8 mouse cellular contexts compared by ENCODE assay signal in the genomic region with DNA sequence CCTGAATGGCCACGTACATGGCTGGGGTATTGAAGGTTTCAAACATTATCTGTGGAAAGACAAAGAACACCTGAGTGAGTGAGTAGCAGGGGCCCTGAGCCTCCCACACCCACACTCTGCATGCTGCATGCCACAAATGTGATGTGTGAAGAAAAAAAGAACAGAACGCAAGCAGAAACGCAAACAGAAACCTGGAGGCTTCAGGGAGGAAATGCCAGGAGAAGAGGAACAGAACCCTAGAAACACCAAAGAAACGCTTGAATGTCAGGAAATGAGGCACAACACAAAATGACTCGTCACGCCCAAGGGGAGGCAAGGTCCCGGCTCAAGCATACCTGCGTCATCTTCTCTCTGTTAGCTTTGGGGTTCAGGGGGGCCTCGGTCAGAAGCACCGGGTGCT. TPM values are rescaled to one million over a fixed set of nuclear protein-coding genes. Genes with fewer than 3 reads are reported as not detected.
DNase-seq lines count a peak whose midpoint lies in the region; ATAC-seq and TF ChIP-seq lines count a peak whose summit lies in the region.

No protein-coding gene starts in this region.

- peaks cover 34% of the 10 kb centered on the region for H3K27me3 ChIP-seq in erythroblast, embryonic 14.5 days (ENCODE audit: control insufficient read depth)
- H3K27me3 ChIP-seq in hindbrain, embryonic 15.5 days = no peaks in the 10 kb centered on the region
- H3K27me3 ChIP-seq in lung, embryonic 16.5 days (ENCODE audit: control insufficient read depth, insufficient read depth, low read depth, low read length) = no peaks in the 10 kb centered on the region

- peaks cover 21% of the 10 kb centered on the region for H3K36me3 ChIP-seq in ES-E14 (ENCODE audit: control insufficient read depth, insufficient read depth, low read length, poor library complexity, severe bottlenecking)
- peaks cover 17% of the 10 kb centered on the region for H3K36me3 ChIP-seq in erythroblast, embryonic 14.5 days (ENCODE audit: control insufficient read depth)
- peaks cover 10% of the 10 kb centered on the region for H3K36me3 ChIP-seq in hindbrain, embryonic 15.5 days
- peaks cover 14% of the 10 kb centered on the region for H3K36me3 ChIP-seq in lung, embryonic 16.5 days (ENCODE audit: control insufficient read depth, insufficient read depth, low read length)

- peaks cover 2 to 16% of the 10 kb centered on the region in 2 experiments; a peak in 2 of 4 replicates for H3K4me1 ChIP-seq in ES-E14 (ENCODE audit: control insufficient read depth in 2 of 2, insufficient read depth in 2 of 2, low read length in 2 of 2, poor library complexity in 1 of 2)
- H3K4me1 ChIP-seq in erythroblast, embryonic 14.5 days (ENCODE audit: control insufficient read depth) = peaks cover 58% of the 10 kb centered on the region
- peaks cover 48% of the 10 kb centered on the region for H3K4me1 ChIP-seq in hindbrain, embryonic 15.5 days (replicated peaks)
- peaks cover 19% of the 10 kb centered on the region for H3K4me1 ChIP-seq in lung, embryonic 16.5 days (replicated peaks; ENCODE audit: control insufficient read depth, insufficient read depth, low read length)

- no peak for ATAC-seq in hindbrain, embryonic 15.5 days (ENCODE audit: low FRiP score, low read depth)
- ATAC-seq in lung, embryonic 16.5 days (ENCODE audit: low read depth) = no peak

- H3K4me2 ChIP-seq in hindbrain, embryonic 15.5 days = peak overlapping the region; percentile 81
- H3K4me2 ChIP-seq in lung, embryonic 16.5 days (ENCODE audit: low read depth, low read length) = peak overlapping the region; percentile 92

- H3K4me3 ChIP-seq in ES-E14 (ENCODE audit: insufficient read depth in 1 of 2, low read depth in 1 of 2, low read length in 2 of 2, poor library complexity in 1 of 2, severe bottlenecking in 1 of 2) = peak overlapping the region; percentile 59 to 83
- peak overlapping the region; percentile 97 for H3K4me3 ChIP-seq in erythroblast, embryonic 14.5 days (replicated peaks)
- peak overlapping the region; percentile 59 for H3K4me3 ChIP-seq in hindbrain, embryonic 15.5 days
- peak overlapping the region; percentile 100 for H3K4me3 ChIP-seq in lung, embryonic 16.5 days (ENCODE audit: low read length)

- 5% methylated on average over 10 of the region's 10 CpGs for WGBS in hindbrain, embryonic 15.5 days
- WGBS in lung, embryonic 16.5 days = 1% methylated on average over 10 of the region's 10 CpGs

- in situ Hi-C loops in ES-E14 (cut with MboI; ENCODE audit: low sequenced_read_pairs in 2 of 2, unreplicated experiment in 2 of 2) = no loop called here

- DNase-seq in layer of hippocampus, adult 8-10 months (ENCODE audit: low spot score in 2 of 2) = peak; percentile 19 to 30
- DNase-seq in layer of hippocampus, postnatal 36 days = no peak
- no peak for DNase-seq in ES-E14 (ENCODE audit: low read depth, low spot score)
- DNase-seq in thymus, postnatal 0 days (ENCODE audit: low spot score) = peak; percentile 43
- DNase-seq in layer of hippocampus, adult 11-12 months (ENCODE audit: low spot score) = no peak

- peak overlapping the region; percentile 94 for H3K9ac ChIP-seq in ES-E14 (ENCODE audit: insufficient read depth, low read depth, low read length, poor library complexity, severe bottlenecking)
- H3K9ac ChIP-seq in hindbrain, embryonic 15.5 days = peak overlapping the region; percentile 85
- peak overlapping the region; percentile 100 for H3K9ac ChIP-seq in lung, embryonic 16.5 days (ENCODE audit: low read length)

- H3K27ac ChIP-seq in ES-E14 (ENCODE audit: insufficient read depth, low read depth, low read length, poor library complexity, severe bottlenecking) = no peak overlapping the region
- H3K27ac ChIP-seq in hindbrain, embryonic 15.5 days (replicated peaks) = peak overlapping the region; percentile 100
- H3K27ac ChIP-seq in lung, embryonic 16.5 days (ENCODE audit: low read length) = peak overlapping the region; percentile 98

- H3K9me3 ChIP-seq in ES-E14 (ENCODE audit: control insufficient read depth, insufficient read depth, low read depth, low read length) = no peaks in the 10 kb centered on the region
- H3K9me3 ChIP-seq in erythroblast, embryonic 14.5 days (ENCODE audit: control insufficient read depth, low read length) = no peaks in the 10 kb centered on the region
- no peaks in the 10 kb centered on the region for H3K9me3 ChIP-seq in hindbrain, embryonic 15.5 days
- H3K9me3 ChIP-seq in lung, embryonic 16.5 days (ENCODE audit: control insufficient read depth, low read length) = no peaks in the 10 kb centered on the region

TF ChIP-seq in ES-E14, 5 proteins besides CTCF, POLR2A, EP300 and RAD21:
- TF ChIP-seq ZNF384 (IDR thresholded peaks at IDR 0.05; ENCODE audit: low read depth, low read length) (no peak), CHD2 (IDR thresholded peaks at IDR 0.05; ENCODE audit: low read depth, low read length) (no peak), ZC3H11A (IDR thresholded peaks at IDR 0.05; ENCODE audit: borderline replicate concordance, low read depth, low read length) (no peak), HCFC1 (IDR thresholded peaks at IDR 0.05; ENCODE audit: borderline replicate concordance, insufficient read depth, low read length) (no peak), MAFK (IDR thresholded peaks at IDR 0.05; ENCODE audit: insufficient read depth, low read depth, low read length) (no peak)

RNA-seq across cellular contexts. Expression of a gene that starts 1.0 kb away (rescaled TPM):
- 1,000 to 10,000 TPM; 1,218 to 1,398 (median 1,309) TPM for total RNA-seq in layer of hippocampus, adult 8-10 months (2022)
- total RNA-seq in layer of hippocampus, postnatal 36 days (2021) = 1,000 to 10,000 TPM; 1,262 to 1,401 TPM
- total RNA-seq in ES-E14 (2012; rRNA removed) = 1,716 and 2,367 TPM in 2 replicates
- 9.0 TPM in 2 replicates for polyA plus RNA-seq in erythroblast, embryonic 14.5 days (2012)
- polyA plus RNA-seq in hindbrain, embryonic 15.5 days (2015; fragmentation: Nextera tagmentation; extraction: Ambion mirVana) = 3,943 and 4,131 TPM in 2 replicates
- 2,589 and 2,717 TPM in 2 replicates for polyA plus RNA-seq in lung, embryonic 16.5 days (2015; fragmentation: Nextera tagmentation; extraction: Ambion mirVana)
- polyA plus RNA-seq in thymus, postnatal 0 days (2015; fragmentation: Nextera tagmentation; extraction: Ambion mirVana) = 1,815 and 1,857 TPM in 2 replicates

RNA-seq across cellular contexts. Expression of a gene that starts 14.0 kb away (rescaled TPM):
- total RNA-seq in layer of hippocampus, adult 8-10 months (2022) = under 1 TPM in 3 of 4 experiments, not detected in 1; 0.49 to 0.79 (median 0.73) TPM
- total RNA-seq in layer of hippocampus, postnatal 36 days (2021) = 1 to 10 TPM in 1 of 2 experiments, not detected in 1; 1.0 TPM
- total RNA-seq in ES-E14 (2012; rRNA removed) = 0.31 and 0.42 TPM in 2 replicates
- polyA plus RNA-seq in erythroblast, embryonic 14.5 days (2012) = not detected in 2 replicates
- polyA plus RNA-seq in hindbrain, embryonic 15.5 days (2015; fragmentation: Nextera tagmentation; extraction: Ambion mirVana) = 0.88 and 1.6 TPM in 2 replicates
- polyA plus RNA-seq in lung, embryonic 16.5 days (2015; fragmentation: Nextera tagmentation; extraction: Ambion mirVana) = 0.64 and 0.83 TPM in 2 replicates
- 0.46 and 0.59 TPM in 2 replicates for polyA plus RNA-seq in thymus, postnatal 0 days (2015; fragmentation: Nextera tagmentation; extraction: Ambion mirVana)

RNA-seq across cellular contexts. Expression of a gene that starts 31.3 kb away (rescaled TPM):
- 10 to 100 TPM; 16.8 to 19.8 (median 18.7) TPM for total RNA-seq in layer of hippocampus, adult 8-10 months (2022)
- total RNA-seq in layer of hippocampus, postnatal 36 days (2021) = 10 to 100 TPM; 17.3 to 21.6 TPM
- total RNA-seq in ES-E14 (2012; rRNA removed) = 27.2 and 30.0 TPM in 2 replicates
- 1.2 and 2.2 TPM in 2 replicates for polyA plus RNA-seq in erythroblast, embryonic 14.5 days (2012)
- 95.4 and 110 TPM in 2 replicates for polyA plus RNA-seq in hindbrain, embryonic 15.5 days (2015; fragmentation: Nextera tagmentation; extraction: Ambion mirVana)
- polyA plus RNA-seq in lung, embryonic 16.5 days (2015; fragmentation: Nextera tagmentation; extraction: Ambion mirVana) = 36.7 and 41.4 TPM in 2 replicates
- polyA plus RNA-seq in thymus, postnatal 0 days (2015; fragmentation: Nextera tagmentation; extraction: Ambion mirVana) = 12.8 and 15.9 TPM in 2 replicates

Comparison
In these comparisons a context has a peak if more than half of its experiments do, and no peak if none do; other contexts are left out.
1. DNase-seq: peak in layer of hippocampus, adult 8-10 months (2 of 2) and thymus, postnatal 0 days (single experiment); none in layer of hippocampus, postnatal 36 days (0 of 2), ES-E14 (single experiment) and layer of hippocampus, adult 11-12 months (single experiment).
2. RNA of a gene that starts 1.0 kb away (polyA plus RNA-seq): 3,943 to 4,131 TPM in hindbrain, embryonic 15.5 days, 2,589 to 2,717 TPM in lung, embryonic 16.5 days and 1,815 to 1,857 TPM in thymus, postnatal 0 days; 9.0 TPM in erythroblast, embryonic 14.5 days; every median in the first group is over 100 times any median in the second.
3. Peak in every context shown above with its lines, with median percentiles within 50 percentile points of each other: H3K4me3 ChIP-seq and H3K9ac ChIP-seq.